Mouse (Mus musculus): ENCODE results near the gene Sumf1. TPM values are rescaled to one million over a fixed set of nuclear protein-coding genes. Genes with fewer than 3 reads are reported as not detected.

Gene Sumf1
- polyA plus RNA-seq, 1 experiment = 19.1 TPM

GRCm38 (mm10) chr6:108093449-108093848 is 91.9 kb downstream of the Sumf1 start:
- DNase-seq (ENCODE audit: low read depth in 1 of 2, low spot score in 2 of 2) = no peak
- no peaks in the 10 kb centered on the region for H3K36me3 ChIP-seq (ENCODE audit: control insufficient read depth, insufficient read depth, low read length)
- no peaks in the 10 kb centered on the region for H3K27me3 ChIP-seq (ENCODE audit: control insufficient read depth, insufficient read depth, low read length)
- H3K4me1 ChIP-seq (ENCODE audit: control insufficient read depth, insufficient read depth, insufficient read length) = no peaks in the 10 kb centered on the region
- WGBS = 85% methylated on average over 3 of the region's 3 CpGs
- H3K4me3 ChIP-seq (ENCODE audit: extremely low read depth, insufficient read depth, insufficient read length) = no peak overlapping the region
- H3K27ac ChIP-seq (ENCODE audit: insufficient read depth, low read length) = no peak overlapping the region
- TF ChIP-seq CTCF (IDR thresholded peaks at IDR 0.05; ENCODE audit: extremely low read depth, insufficient read depth, insufficient read length, insufficient replicate concordance) (no peak), POLR2A (IDR thresholded peaks at IDR 0.05; ENCODE audit: low read depth, low read length) (no peak)

- no peak for DNase-seq (ENCODE audit: low read depth in 1 of 2, low spot score in 2 of 2)
- TF ChIP-seq POLR2A (IDR thresholded peaks at IDR 0.05; ENCODE audit: low read depth, low read length) (no peak), CTCF (IDR thresholded peaks at IDR 0.05; ENCODE audit: extremely low read depth, insufficient read depth, insufficient read length, insufficient replicate concordance) (no peak)
- Histone ChIP-seq H3K36me3 (ENCODE audit: control insufficient read depth, insufficient read depth, low read length) (no peaks in the 10 kb centered on the region), H3K27me3 (ENCODE audit: control insufficient read depth, insufficient read depth, low read length) (no peaks in the 10 kb centered on the region), H3K4me3 (ENCODE audit: extremely low read depth, insufficient read depth, insufficient read length) (no peak overlapping the region), H3K4me1 (ENCODE audit: control insufficient read depth, insufficient read depth, insufficient read length) (no peaks in the 10 kb centered on the region), H3K27ac (ENCODE audit: insufficient read depth, low read length) (no peak overlapping the region)
- 80% methylated on average over 3 of the region's 3 CpGs for WGBS
These were observed 92.7 kb downstream of the Sumf1 start for GRCm38 (mm10) chr6:108092646-108093045.

- TF ChIP-seq CTCF (IDR thresholded peaks at IDR 0.05; ENCODE audit: extremely low read depth, insufficient read depth, insufficient read length, insufficient replicate concordance) = no peak
- no peak for TF ChIP-seq POLR2A (IDR thresholded peaks at IDR 0.05; ENCODE audit: low read depth, low read length)
- H3K4me1 ChIP-seq (ENCODE audit: control insufficient read depth, insufficient read depth, insufficient read length) = no peaks in the 10 kb centered on the region
- no peak overlapping the region for H3K27ac ChIP-seq (ENCODE audit: insufficient read depth, low read length)
- H3K36me3 ChIP-seq (ENCODE audit: control insufficient read depth, insufficient read depth, low read length) = no peaks in the 10 kb centered on the region
- 74% methylated on average over 1 of the region's 1 CpGs for WGBS
- no peak overlapping the region for H3K4me3 ChIP-seq (ENCODE audit: extremely low read depth, insufficient read depth, insufficient read length)
- no peak for DNase-seq (ENCODE audit: low read depth in 1 of 2, low spot score in 2 of 2)
- H3K27me3 ChIP-seq (ENCODE audit: control insufficient read depth, insufficient read depth, low read length) = no peaks in the 10 kb centered on the region
These were observed 94.1 kb downstream of the Sumf1 start for GRCm38 (mm10) chr6:108091296-108091695.

GRCm38 (mm10) chr6:108075857-108076256 is 109.5 kb downstream of the Sumf1 start:
- Histone ChIP-seq H3K36me3 (ENCODE audit: control insufficient read depth, insufficient read depth, low read length) (no peaks in the 10 kb centered on the region; the same call in 1 of the 2 replicates), H3K27ac (ENCODE audit: insufficient read depth, low read length) (no peak overlapping the region), H3K27me3 (ENCODE audit: control insufficient read depth, insufficient read depth, low read length) (no peaks in the 10 kb centered on the region), H3K4me1 (ENCODE audit: control insufficient read depth, insufficient read depth, insufficient read length) (no peaks in the 10 kb centered on the region), H3K4me3 (ENCODE audit: extremely low read depth, insufficient read depth, insufficient read length) (no peak overlapping the region)
- no peak for DNase-seq (ENCODE audit: low read depth in 1 of 2, low spot score in 2 of 2)
- WGBS = 96% methylated on average over 7 of the region's 7 CpGs
- no peak for TF ChIP-seq POLR2A (IDR thresholded peaks at IDR 0.05; ENCODE audit: low read depth, low read length)
- TF ChIP-seq CTCF (IDR thresholded peaks at IDR 0.05; ENCODE audit: extremely low read depth, insufficient read depth, insufficient read length, insufficient replicate concordance) = no peak

- Histone ChIP-seq H3K27ac (ENCODE audit: insufficient read depth, low read length) (no peak overlapping the region), H3K4me1 (ENCODE audit: control insufficient read depth, insufficient read depth, insufficient read length) (no peaks in the 10 kb centered on the region), H3K27me3 (ENCODE audit: control insufficient read depth, insufficient read depth, low read length) (no peaks in the 10 kb centered on the region), H3K4me3 (ENCODE audit: extremely low read depth, insufficient read depth, insufficient read length) (no peak overlapping the region), H3K36me3 (ENCODE audit: control insufficient read depth, insufficient read depth, low read length) (no peaks in the 10 kb centered on the region; the same call in 1 of the 2 replicates)
- 92% methylated on average over 10 of the region's 10 CpGs for WGBS
- TF ChIP-seq POLR2A (IDR thresholded peaks at IDR 0.05; ENCODE audit: low read depth, low read length) (no peak), CTCF (IDR thresholded peaks at IDR 0.05; ENCODE audit: extremely low read depth, insufficient read depth, insufficient read length, insufficient replicate concordance) (no peak)
- DNase-seq (ENCODE audit: low read depth in 1 of 2, low spot score in 2 of 2) = no peak
These were observed 110.8 kb downstream of the Sumf1 start for GRCm38 (mm10) chr6:108074624-108075023.

GRCm38 (mm10) chr6:108073931-108074330 is 111.5 kb downstream of the Sumf1 start:
- Histone ChIP-seq H3K36me3 (ENCODE audit: control insufficient read depth, insufficient read depth, low read length) (no peaks in the 10 kb centered on the region; the same call in 1 of the 2 replicates), H3K4me1 (ENCODE audit: control insufficient read depth, insufficient read depth, insufficient read length) (no peaks in the 10 kb centered on the region), H3K4me3 (ENCODE audit: extremely low read depth, insufficient read depth, insufficient read length) (no peak overlapping the region), H3K27me3 (ENCODE audit: control insufficient read depth, insufficient read depth, low read length) (no peaks in the 10 kb centered on the region), H3K27ac (ENCODE audit: insufficient read depth, low read length) (no peak overlapping the region)
- DNase-seq (ENCODE audit: low read depth in 1 of 2, low spot score in 2 of 2) = no peak
- 93% methylated on average over 2 of the region's 2 CpGs for WGBS
- TF ChIP-seq CTCF (IDR thresholded peaks at IDR 0.05; ENCODE audit: extremely low read depth, insufficient read depth, insufficient read length, insufficient replicate concordance) (no peak), POLR2A (IDR thresholded peaks at IDR 0.05; ENCODE audit: low read depth, low read length) (no peak)

GRCm38 (mm10) chr6:108073071-108073470 is 112.3 kb downstream of the Sumf1 start:
- Histone ChIP-seq H3K4me3 (ENCODE audit: extremely low read depth, insufficient read depth, insufficient read length) (no peak overlapping the region), H3K4me1 (ENCODE audit: control insufficient read depth, insufficient read depth, insufficient read length) (no peaks in the 10 kb centered on the region), H3K27me3 (ENCODE audit: control insufficient read depth, insufficient read depth, low read length) (no peaks in the 10 kb centered on the region), H3K27ac (ENCODE audit: insufficient read depth, low read length) (no peak overlapping the region), H3K36me3 (ENCODE audit: control insufficient read depth, insufficient read depth, low read length) (no peaks in the 10 kb centered on the region; the same call in 1 of the 2 replicates)
- WGBS = 94% methylated on average over 5 of the region's 5 CpGs
- DNase-seq (ENCODE audit: low read depth in 1 of 2, low spot score in 2 of 2) = no peak
- no peak for TF ChIP-seq POLR2A (IDR thresholded peaks at IDR 0.05; ENCODE audit: low read depth, low read length)
- no peak for TF ChIP-seq CTCF (IDR thresholded peaks at IDR 0.05; ENCODE audit: extremely low read depth, insufficient read depth, insufficient read length, insufficient replicate concordance)

Data from spleen, adult 2 months (tissue).